Mouse (Mus musculus): ENCODE results near the gene Mon2.

Gene Mon2

GRCm38 (mm10) chr10:123076245-123077023 is at the start of gene Mon2:
TSS of gene Mon2 (minus strand) at chr10:123076505.
- peak; percentile 97 for DNase-seq (ENCODE audit: low spot score)

DNA sequence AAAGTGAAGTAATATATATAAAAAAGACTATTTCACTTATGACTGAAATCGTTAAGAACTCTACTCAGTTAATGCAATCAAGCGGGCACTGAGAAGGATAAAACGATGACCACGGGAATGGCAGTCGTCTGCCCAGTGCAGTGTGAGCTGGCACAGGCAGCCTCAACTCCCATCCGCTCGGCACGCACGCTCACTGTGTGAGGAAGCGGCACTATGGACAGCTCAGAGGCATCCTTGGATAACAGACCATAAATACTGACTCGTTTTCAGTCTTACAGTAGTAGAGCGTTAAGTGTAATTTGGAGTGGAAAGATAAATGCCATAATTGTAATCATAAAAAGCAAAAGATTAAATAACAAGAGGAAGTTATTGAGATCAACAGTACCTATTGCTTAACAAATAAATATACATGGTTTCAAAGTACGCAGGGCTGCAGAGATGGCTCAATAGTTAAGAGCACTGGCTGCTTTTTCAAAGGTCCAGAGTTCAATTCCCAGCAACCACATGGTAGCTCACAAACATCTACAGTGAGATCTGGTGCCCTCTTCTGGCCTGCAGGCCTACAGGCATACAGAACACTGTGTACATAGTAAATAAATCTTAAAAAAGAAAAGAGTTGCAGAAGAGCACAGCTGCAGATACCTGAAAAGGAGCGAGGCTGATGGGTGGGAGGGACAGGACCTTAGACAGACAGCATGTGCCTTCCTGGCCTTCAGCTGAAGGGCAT is 44.5 kb upstream of the Mon2 start:
- DNase-seq (ENCODE audit: low spot score) = no peak

GRCm38 (mm10) chr10:123116861-123117260 is 40.6 kb upstream of the Mon2 start:
- DNase-seq (ENCODE audit: low spot score) = no peak

GRCm38 (mm10) chr10:123113466-123113865 is 37.2 kb upstream of the Mon2 start:
- DNase-seq (ENCODE audit: low spot score) = no peak

- DNase-seq (ENCODE audit: low spot score) = no peak
These were observed 36.5 kb upstream of the Mon2 start for GRCm38 (mm10) chr10:123112787-123113168.

DNA sequence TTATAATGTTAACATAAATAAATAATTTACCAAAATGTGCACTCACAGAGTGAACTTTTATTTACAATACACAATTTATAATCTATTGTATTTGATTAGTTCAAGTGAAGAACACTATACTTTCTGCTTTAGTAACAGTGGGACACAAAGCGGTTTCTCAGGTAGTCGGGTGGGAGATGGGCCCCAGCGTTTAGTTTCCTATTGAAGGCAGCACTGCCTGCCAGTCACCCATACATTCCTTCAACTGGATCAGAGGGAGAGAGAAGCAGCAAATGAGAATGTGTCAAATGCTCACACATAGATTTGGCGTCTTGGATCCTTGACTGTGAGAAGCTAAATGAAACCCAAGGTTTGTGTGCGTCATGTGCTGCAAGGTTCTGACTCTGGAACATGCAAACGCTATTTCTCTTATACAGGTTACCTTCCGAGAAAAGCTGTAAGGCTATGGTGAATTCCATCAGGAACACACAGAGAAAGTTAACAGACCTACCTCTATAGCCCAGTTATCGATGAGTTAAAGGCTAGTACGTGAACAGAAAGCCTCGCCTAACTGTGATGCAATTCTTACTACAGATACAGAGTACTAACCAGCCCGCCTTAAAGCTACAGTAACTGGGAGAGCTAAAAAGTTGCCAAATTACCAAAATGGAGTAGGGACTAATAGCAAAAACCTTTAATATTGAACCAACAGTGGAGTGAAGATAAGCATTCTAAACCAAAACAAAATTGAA is 35.9 kb upstream of the Mon2 start:
- no peak for DNase-seq (ENCODE audit: low spot score)

DNA sequence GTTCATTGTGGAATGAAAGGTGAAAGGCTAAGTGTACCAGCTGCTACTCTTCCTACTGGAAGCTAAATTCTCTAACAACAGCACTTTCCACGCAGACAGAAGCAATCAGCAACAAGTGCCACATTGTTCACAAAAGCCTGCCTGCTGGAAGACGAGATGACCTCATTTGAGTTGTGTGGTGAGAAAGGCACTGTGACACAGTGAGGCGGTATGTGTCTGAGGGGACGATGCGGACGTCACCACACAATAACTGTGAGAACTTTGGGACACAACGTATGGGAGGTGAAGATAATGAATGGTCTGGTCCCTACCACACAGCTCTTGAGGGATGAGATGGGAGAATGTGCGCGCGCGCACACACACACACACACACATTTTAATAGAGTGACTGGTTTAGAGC is 34.2 kb upstream of the Mon2 start:
- DNase-seq (ENCODE audit: low spot score) = peak; percentile 15

DNA sequence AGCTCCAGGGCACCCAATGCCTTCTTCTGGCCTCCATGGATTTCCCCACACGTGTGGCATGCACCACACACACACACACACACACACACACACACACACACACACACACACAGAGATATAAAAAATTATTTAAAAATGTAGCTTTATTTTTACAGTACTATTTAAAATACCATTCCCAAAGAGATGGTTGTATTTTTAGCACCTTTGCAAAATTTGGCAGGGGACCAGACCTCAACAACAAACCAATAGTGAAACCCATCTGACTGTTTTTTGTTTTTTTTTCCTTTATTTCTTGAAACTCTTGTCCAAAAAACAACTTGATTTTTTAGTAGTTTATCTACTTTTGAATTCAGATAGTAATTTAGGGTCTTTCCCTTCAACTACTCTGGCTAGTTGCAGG is 32.2 kb upstream of the Mon2 start:
- no peak for DNase-seq (ENCODE audit: low spot score)

GRCm38 (mm10) chr10:123108121-123108520 is 31.8 kb upstream of the Mon2 start:
- DNase-seq (ENCODE audit: low spot score) = no peak

DNA sequence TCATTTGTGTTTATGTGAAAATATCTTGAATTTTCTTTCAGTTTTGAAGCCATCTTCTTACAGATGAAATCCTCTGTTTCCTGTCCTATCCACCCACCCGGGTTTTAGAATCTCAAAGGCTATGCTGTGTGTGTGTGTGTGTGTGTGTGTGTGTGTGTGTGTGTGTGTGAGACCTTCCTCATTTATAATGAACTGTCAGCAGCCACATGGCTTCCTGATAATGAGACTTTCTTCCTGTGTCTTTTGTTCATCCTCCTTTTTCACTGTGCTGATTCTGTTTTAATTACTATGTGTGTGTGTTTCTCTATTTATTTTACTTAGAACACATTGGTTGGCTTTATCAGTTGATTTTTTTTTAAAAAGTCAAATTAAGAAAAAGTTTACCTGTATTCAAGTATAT is 25.0 kb upstream of the Mon2 start:
- DNase-seq (ENCODE audit: low spot score) = no peak

DNA sequence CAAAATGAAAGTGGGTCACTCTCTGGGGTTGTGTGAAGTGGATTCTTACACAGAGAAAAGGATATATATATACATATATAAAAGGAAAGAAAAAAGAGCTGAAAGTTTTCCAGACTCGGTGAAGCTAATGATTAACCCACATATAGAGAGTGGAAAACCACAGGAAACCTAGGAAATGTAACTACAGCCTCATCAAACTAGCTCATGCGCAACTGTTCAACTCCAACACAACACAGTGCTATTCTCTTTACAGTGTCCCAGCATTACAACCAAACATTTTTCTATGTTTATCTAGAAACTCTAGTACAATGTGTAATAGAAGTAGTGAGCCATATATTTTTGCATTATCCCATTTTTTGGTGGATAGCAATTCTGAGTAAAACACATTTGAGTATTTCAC is 24.3 kb upstream of the Mon2 start:
- no peak for DNase-seq (ENCODE audit: low spot score)

DNA sequence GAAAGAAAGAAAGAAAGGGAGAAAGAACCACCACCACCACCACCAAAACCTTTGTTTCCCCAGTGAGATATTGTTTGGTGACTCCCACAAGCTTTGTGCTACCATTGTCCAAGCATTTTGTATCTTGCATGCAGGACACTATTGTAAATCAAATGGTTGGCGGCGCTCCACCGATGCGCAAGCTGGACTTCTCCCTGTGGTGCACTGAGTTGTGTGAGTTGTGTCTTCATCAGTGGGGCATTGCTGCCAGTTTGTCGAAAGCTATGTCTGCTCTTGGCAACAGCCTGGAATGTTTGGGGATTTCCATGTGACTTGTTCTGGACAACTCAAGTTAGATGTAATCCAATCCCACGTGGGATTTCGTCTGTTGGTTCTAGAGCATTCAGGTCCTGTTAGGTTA is 18.2 kb upstream of the Mon2 start:
- DNase-seq (ENCODE audit: low spot score) = no peak

GRCm38 (mm10) chr10:123092577-123092976 is 16.3 kb upstream of the Mon2 start:
- DNase-seq (ENCODE audit: low spot score) = no peak

- peak; percentile 65 for DNase-seq (ENCODE audit: low spot score)
These were observed 15.4 kb upstream of the Mon2 start for GRCm38 (mm10) chr10:123091737-123092136.

DNA sequence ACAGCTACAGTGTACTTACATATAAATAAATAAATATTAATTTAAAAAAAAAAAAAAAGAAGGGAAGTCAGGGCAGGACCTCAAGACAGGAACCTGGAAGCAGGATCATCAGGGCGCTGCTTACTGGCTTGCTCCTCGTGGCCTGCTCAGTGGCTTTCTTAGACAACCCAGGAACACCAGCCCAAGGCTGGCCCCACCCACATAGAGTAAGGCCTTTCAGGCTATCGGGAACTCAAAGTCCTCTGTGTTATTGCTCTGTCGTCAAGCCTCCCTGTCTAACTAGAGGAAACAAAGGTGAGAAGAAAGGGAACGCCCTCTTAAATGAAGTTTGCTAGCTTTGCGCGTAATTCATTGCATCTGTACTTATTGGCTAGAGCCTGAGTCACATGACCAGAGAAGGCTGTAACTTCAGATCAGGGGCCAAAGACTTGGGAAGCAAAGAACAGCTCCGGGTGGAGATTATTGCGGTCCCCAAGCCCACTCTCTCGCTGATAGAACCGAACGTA is 13.2 kb upstream of the Mon2 start:
- DNase-seq (ENCODE audit: low spot score) = no peak

GRCm38 (mm10) chr10:123086847-123087246 is 10.5 kb upstream of the Mon2 start:
- no peak for DNase-seq (ENCODE audit: low spot score)

DNA sequence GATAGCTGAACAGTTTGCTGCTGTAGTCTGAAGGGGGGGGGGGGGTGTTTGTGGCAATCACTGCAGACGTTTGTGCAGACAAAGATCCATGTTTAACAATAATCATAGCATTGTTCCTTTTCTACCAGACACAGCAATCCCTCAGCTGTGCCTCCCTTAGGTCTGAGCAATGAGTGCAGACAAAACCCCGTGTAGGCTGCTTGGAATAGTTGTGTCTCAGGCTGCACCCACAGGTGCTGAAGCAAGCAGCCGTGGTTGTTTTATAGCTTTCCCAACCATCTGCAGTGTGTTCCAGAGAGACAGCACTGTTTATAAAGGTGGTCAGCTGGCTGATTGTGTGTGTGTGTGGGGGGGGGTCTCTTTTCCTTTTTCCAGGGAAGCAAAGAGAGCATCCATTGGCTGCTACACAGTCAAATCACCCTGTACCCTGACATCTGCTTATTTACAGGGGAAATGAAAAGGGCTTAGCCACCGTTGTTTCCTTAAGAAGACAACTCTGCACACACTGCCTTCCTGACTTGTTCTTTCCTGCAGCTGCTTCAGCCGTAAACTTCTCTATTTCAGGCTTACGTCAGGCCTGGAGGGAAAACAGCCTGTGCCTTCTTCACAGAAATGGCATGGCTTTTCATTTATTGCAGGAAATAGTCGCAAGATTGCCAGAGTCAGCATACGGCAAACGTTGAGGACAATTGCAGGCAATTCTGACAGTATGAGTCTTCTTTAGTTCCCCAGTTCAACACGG is 8.8 kb upstream of the Mon2 start:
- no peak for DNase-seq (ENCODE audit: low spot score)

DNA sequence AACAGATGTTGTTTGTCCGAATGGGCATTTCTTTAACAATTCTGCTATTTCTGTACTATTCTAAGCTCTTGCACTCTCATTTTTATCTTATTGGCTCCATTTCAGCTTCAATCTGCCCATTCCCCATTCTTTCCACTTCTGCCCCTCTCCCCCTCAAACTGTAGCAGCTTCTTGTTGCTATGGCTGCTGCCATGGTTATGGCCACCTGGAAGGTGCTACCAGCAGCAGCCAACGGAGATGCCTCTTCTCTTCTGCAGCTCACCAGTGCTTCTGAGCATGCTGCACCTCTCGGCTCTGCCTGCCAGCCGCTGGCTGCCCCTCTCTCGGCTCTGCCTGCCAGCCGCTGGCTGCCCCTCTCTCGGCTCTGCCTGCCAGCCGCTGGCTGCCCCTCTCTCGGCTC is 8.0 kb upstream of the Mon2 start:
- DNase-seq (ENCODE audit: low spot score) = no peak

DNA sequence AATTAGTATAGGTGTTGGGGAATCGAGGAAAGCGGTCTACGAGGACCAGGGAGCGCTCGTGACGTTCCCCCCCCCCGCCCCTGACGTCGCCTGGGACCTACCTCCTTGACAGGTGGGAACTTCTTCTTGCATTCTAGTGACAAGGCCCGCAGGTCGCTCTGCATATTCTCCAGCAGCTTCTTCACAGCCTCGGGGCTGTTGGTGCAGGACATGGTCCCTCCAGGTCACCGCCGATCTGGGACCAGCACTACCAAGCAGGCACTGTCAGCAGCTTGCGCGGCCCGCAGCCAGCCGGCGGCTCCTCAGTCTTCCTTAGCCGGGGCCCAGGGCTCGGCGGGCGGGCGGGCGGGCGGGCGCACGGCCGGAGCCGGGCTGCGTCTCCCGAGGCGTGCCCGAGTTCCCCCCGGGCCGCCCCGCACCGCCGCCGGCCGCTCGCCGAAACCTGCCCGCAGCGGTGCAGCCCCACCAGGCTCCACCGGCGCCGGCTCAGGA is 508 bp downstream of the Mon2 start:
- no peak for DNase-seq (ENCODE audit: low spot score)

GRCm38 (mm10) chr10:123071997-123072396 is 4.3 kb downstream of the Mon2 start:
- DNase-seq (ENCODE audit: low spot score) = no peak

DNA sequence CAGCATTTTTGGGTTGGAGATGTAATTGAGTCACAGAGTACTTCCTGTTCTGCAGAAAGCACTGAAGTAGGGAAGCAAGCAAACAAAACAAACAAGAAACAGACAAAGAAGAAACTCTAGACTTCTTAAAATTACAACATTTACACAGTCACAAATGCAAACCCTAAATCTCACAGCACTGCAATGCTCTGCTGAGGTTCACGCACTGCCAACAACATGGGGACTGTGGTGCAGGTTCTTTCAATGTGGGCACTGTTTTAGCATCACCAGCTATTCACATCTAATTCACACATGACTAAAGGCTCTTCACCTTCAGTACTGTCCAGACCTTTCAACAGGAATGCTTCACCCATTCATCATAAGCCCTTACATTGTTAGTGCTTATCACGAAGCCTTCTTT is 13.3 kb downstream of the Mon2 start:
- DNase-seq (ENCODE audit: low spot score) = no peak

DNA sequence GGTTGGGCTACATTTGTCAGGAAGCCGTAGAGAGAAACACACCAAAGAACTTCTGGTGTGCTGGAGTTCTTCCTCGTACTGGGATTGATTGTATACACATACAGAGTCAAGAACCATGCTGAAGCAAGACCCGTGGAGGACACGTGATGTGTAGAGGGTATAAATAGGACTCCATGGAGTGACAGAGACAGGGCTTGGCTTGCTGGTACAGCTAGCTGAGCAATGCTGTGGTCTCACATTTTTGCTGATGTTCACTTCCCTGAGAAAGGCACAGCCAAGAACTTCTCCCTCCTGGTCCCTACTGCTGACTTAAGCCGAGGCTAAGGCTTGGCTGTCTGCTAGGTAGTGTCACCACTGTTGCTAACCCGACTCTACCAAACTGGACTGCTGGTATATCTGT is 15.5 kb downstream of the Mon2 start:
- peak; percentile 43 for DNase-seq (ENCODE audit: low spot score)
